Mouse (Mus musculus) MEL (cell line): ENCODE results near the gene Lrrc26. TPM values are rescaled to one million over a fixed set of nuclear protein-coding genes. Genes with fewer than 3 reads are reported as not detected.

Experiments
- DNase-seq: peaks from one replicate; pipeline ENCODE4 v3.0.0; 2011; ENCODE audit warnings: low read depth, low spot score
- H3K27ac ChIP-seq: 2 replicates; pipeline ENCODE4 v1.5.1; 2012; ENCODE audit warnings: low read depth, mild to moderate bottlenecking, control low read depth, low read length, moderate library complexity; ENCODE audit not compliant: control insufficient read depth
- H3K27me3 ChIP-seq, 2 experiments: fragments of 150-350 bp in 1 of 2; sonication (generic) in 1 of 2; 2 replicates each; pipeline ENCODE4 v1.6.1; 2012; ENCODE audit warnings: low read length in 2 of 2, mild to moderate bottlenecking in 2 of 2, improper control_type of control experiment in 1 of 2, moderate library complexity in 1 of 2; ENCODE audit not compliant: insufficient read depth in 2 of 2, control insufficient read depth in 1 of 2
- H3K36me3 ChIP-seq, 2 experiments: 2 replicates each; pipeline ENCODE4 v1.6.1; 2012 to 2014; ENCODE audit warnings: low read length in 2 of 2, improper control_type of control experiment in 1 of 2, inconsistent platforms in 1 of 2, mild to moderate bottlenecking in 1 of 2; ENCODE audit not compliant: insufficient read depth in 2 of 2, control insufficient read depth in 1 of 2
- H3K4me1 ChIP-seq, 2 experiments: fragments of 150-350 bp in 1 of 2; sonication (generic) in 1 of 2; 2 replicates each; pipeline ENCODE4 v1.6.1; 2012; ENCODE audit warnings: low read length in 2 of 2, improper control_type of control experiment in 1 of 2, mild to moderate bottlenecking in 1 of 2; ENCODE audit not compliant: insufficient read depth in 2 of 2, control insufficient read depth in 1 of 2
- H3K4me3 ChIP-seq, 2 experiments: fragments of 150-350 bp in 1 of 2; sonication (generic) in 1 of 2; 2 replicates each; pipeline ENCODE4 v1.5.1; 2012; ENCODE audit warnings: low read depth in 2 of 2, low read length in 2 of 2, mild to moderate bottlenecking in 2 of 2, moderate library complexity in 2 of 2, control low read depth in 1 of 2, improper control_type of control experiment in 1 of 2; ENCODE audit not compliant: control insufficient read depth in 1 of 2, insufficient read depth in 1 of 2
- H3K79me2 ChIP-seq: 2 replicates; pipeline ENCODE4 v1.6.1; 2012; ENCODE audit warnings: mild to moderate bottlenecking, low read length, moderate library complexity; ENCODE audit not compliant: control insufficient read depth, poor library complexity, insufficient read depth
- H3K9ac ChIP-seq: 2 replicates; pipeline ENCODE4 v1.6.1; 2012; ENCODE audit warnings: low read depth, mild to moderate bottlenecking, control low read depth, low read length, moderate library complexity; ENCODE audit not compliant: control insufficient read depth, poor library complexity, severe bottlenecking
- H3K9me3 ChIP-seq: fragments of 150-350 bp; sonication (generic); replicated peaks from 2 replicates; pipeline ENCODE4 v1.6.1; 2012; ENCODE audit warnings: mild to moderate bottlenecking, low read length, improper control_type of control experiment, moderate library complexity; ENCODE audit not compliant: insufficient read depth
- CHD2 ChIP-seq: IDR thresholded peaks from 2 replicates; pipeline ENCODE4 v1.6.1; 2011; ENCODE audit warnings: low read length, improper control_type of control experiment
- CTCF ChIP-seq, 3 experiments: IDR thresholded peaks in 2 of 3; conservative IDR thresholded peaks in 1 of 3; 2 replicates each; pipeline ENCODE4 v1.5.1; 2011 to 2012; ENCODE audit warnings: low read length in 3 of 3, low read depth in 2 of 3, mild to moderate bottlenecking in 2 of 3, improper control_type of control experiment in 1 of 3, inconsistent platforms in 1 of 3, mixed read lengths in 1 of 3, moderate library complexity in 1 of 3; ENCODE audit not compliant: control insufficient read depth in 1 of 3, insufficient read depth in 1 of 3, poor library complexity in 1 of 3, severe bottlenecking in 1 of 3
- ELF1 ChIP-seq: IDR thresholded peaks from 2 replicates; pipeline ENCODE4 v1.6.1; 2014; ENCODE audit warnings: low read depth, mild to moderate bottlenecking, inconsistent platforms, low read length, improper control_type of control experiment, moderate library complexity
- KAT2A ChIP-seq: conservative IDR thresholded peaks from 2 replicates; pipeline ENCODE4 v1.6.1; 2012; ENCODE audit warnings: low read depth, low read length, improper control_type of control experiment, inconsistent platforms
- MAFK ChIP-seq: IDR thresholded peaks from 2 replicates; pipeline ENCODE4 v1.6.1; 2011; ENCODE audit warnings: low read depth, mild to moderate bottlenecking, low read length, improper control_type of control experiment, borderline replicate concordance
- MAX ChIP-seq: IDR thresholded peaks from 2 replicates; pipeline ENCODE4 v1.6.1; 2011; ENCODE audit warnings: low read length, improper control_type of control experiment
- NRF1 ChIP-seq: IDR thresholded peaks from 2 replicates; pipeline ENCODE4 v1.6.1; 2014; ENCODE audit warnings: low read depth, mild to moderate bottlenecking, inconsistent platforms, low read length, improper control_type of control experiment, moderate library complexity; ENCODE audit not compliant: poor library complexity, insufficient read depth, severe bottlenecking
- POLR2AphosphoS2 ChIP-seq: IDR thresholded peaks from 2 replicates; pipeline ENCODE4 v1.6.1; 2011; ENCODE audit warnings: low read length, improper control_type of control experiment
- RAD21 ChIP-seq: IDR thresholded peaks from 2 replicates; pipeline ENCODE4 v1.6.1; 2011; ENCODE audit warnings: mild to moderate bottlenecking, low read depth, low read length, improper control_type of control experiment
- RCOR1 ChIP-seq: IDR thresholded peaks from 2 replicates; pipeline ENCODE4 v1.6.1; 2012; ENCODE audit warnings: low read depth, mild to moderate bottlenecking, inconsistent platforms, low read length, improper control_type of control experiment
- SMC3 ChIP-seq: IDR thresholded peaks from 2 replicates; pipeline ENCODE4 v1.6.1; 2011; ENCODE audit warnings: low read depth, low read length, improper control_type of control experiment
- TAL1 ChIP-seq: IDR thresholded peaks from 2 replicates; pipeline ENCODE4 v1.6.1; 2012; ENCODE audit warnings: mild to moderate bottlenecking, inconsistent platforms, low read length, moderate library complexity, mixed read lengths
- TBP ChIP-seq: IDR thresholded peaks from 2 replicates; pipeline ENCODE4 v1.8.0; 2011; ENCODE audit warnings: low read depth, low read length, improper control_type of control experiment
- USF1 ChIP-seq: IDR thresholded peaks from 2 replicates; pipeline ENCODE4 v1.6.1; 2014; ENCODE audit warnings: low read depth, mild to moderate bottlenecking, inconsistent platforms, low read length, improper control_type of control experiment, moderate library complexity
- ZC3H11A ChIP-seq: IDR thresholded peaks from 2 replicates; pipeline ENCODE4 v1.6.1; 2012; ENCODE audit warnings: low read depth, mild to moderate bottlenecking, inconsistent platforms, low read length, improper control_type of control experiment
- ZKSCAN1 ChIP-seq: IDR thresholded peaks from 2 replicates; pipeline ENCODE4 v1.6.1; 2012; ENCODE audit warnings: low read depth, mild to moderate bottlenecking, inconsistent platforms, low read length, improper control_type of control experiment, moderate library complexity
- ZNF384 ChIP-seq: IDR thresholded peaks from 2 replicates; pipeline ENCODE4 v1.6.1; 2012; ENCODE audit warnings: low read depth, mild to moderate bottlenecking, inconsistent platforms, low read length, improper control_type of control experiment
- polyA plus RNA-seq, 2 experiments: library from polyadenylated mRNA; stranded (reverse) in 1 of 2; unstranded in 1 of 2; fragments of >175 nt in 1 of 2; fragments of >200 nt in 1 of 2; gene quantifications; 2 replicates each; pipeline versions ENCODE4 v1.2.1 to v1.2.4; 2012; ENCODE audit warnings: low replicate concordance in 2 of 2, low read depth in 1 of 2; ENCODE audit not compliant: insufficient read length in 2 of 2, insufficient read depth in 1 of 2, missing spikeins in 1 of 2
- total RNA-seq: library from RNA; depleted of rRNA; stranded (reverse); fragments of 300-350 nt; gene quantifications from 2 replicates; pipeline ENCODE4 v1.2.3, GENCODE M21; 2012

The Lrrc26 gene
- total and polyA plus RNA-seq, 3 experiments = not detected

DNA sequence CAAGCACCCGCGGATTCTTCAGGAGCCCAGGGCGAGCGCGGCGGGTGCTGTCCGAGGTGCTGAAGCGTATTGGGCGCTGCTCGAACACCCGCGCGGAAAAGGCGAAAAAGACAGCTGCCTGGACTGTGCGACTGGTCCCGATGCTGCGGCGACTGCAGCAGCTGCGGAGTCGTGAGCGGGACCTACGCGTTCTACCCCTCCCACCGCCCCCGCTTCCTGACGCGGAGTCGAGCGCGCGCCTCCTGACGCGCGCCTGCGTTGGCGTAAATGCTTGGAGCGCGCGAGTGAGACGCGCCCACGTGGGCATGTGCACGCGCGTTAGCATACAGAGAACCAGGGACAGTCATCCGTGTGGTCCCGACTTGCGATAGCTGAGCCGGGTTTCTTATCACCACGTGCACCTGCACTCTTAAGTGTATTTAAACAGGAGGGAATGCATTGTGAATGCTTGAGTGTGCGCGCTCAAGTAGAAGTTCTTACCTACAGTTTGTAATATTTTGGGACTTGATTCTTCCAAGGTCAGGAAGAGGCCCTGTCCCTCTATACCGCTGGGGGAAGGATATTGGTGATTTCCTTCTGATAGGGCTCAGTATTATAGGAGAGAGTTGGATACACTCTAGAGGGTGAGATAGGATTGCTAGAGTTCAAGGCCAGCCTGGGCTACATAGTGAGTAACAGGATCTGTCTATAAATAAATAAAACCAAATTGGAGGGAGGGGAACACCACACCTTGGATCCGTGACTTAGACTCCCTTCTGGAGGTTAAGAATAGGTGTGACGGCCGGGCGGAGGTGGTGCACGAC lies 29.5 kb downstream of the Lrrc26 start, which contains the start of gene Grin1:
Grin1 (minus strand) TSS at position 217 of the 803 bp plus-strand sequence.
- H3K27me3 ChIP-seq = no peaks in the 10 kb centered on the region
- no peak within 1 kb of the TSS for H3K4me3 ChIP-seq
- TF ChIP-seq KAT2A (no peak), NRF1 (no peak), CHD2 (no peak), ZKSCAN1 (no peak), SMC3 (no peak), TBP (no peak), ZC3H11A (no peak), RAD21 (no peak), ELF1 (no peak), CTCF (IDR thresholded peaks at IDR 0.05 in 2 of 3, conservative IDR thresholded peaks at IDR 0.05 in 1 of 3; ENCODE audit: control insufficient read depth in 1 of 3, insufficient read depth in 1 of 3, low read depth in 2 of 3, low read length in 3 of 3, poor library complexity in 1 of 3, severe bottlenecking in 1 of 3) (no peak), TAL1 (no peak), RCOR1 (no peak), ZNF384 (no peak), POLR2AphosphoS2 (no peak), MAX (no peak), USF1 (no peak)

DNA sequence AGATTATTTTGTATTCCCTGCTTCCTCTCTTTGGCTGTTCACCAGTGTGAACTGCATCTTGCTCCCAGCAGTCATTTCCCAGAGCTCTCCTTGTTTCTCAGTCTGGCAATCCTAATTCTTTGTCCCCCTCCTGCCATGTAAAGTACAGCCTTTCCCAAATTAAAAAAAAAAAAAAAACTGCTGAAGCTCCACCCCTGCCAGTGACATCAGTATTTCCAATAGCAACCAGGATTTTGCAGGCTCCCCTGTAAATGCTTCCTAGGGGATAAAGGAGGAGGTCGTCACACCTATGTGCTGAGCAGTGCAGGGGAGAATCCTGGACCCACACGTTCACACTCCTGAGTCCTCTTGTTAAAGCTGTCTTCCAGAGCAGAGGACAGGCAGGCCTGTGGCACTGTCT lies 30.4 kb downstream of the Lrrc26 start:
- TF ChIP-seq KAT2A (no peak), MAFK (no peak), ZNF384 (peak; percentile 53; the same call in 1 of the 2 replicates)
- peaks cover 2 to 14% of the 10 kb centered on the region in 2 experiments; a peak in 3 of 4 replicates for H3K4me1 ChIP-seq
- H3K79me2 ChIP-seq = no peaks in the 10 kb centered on the region
- peaks cover 0 to 14% of the 10 kb centered on the region in 2 experiments; a peak in 2 of 4 replicates for H3K36me3 ChIP-seq
- no peaks in the 10 kb centered on the region for H3K27me3 ChIP-seq
- no peak overlapping the region for H3K27ac ChIP-seq
- no peak for DNase-seq
- H3K4me3 ChIP-seq = no peak overlapping the region
- no peaks in the 10 kb centered on the region for H3K9me3 ChIP-seq
- H3K9ac ChIP-seq = no peak overlapping the region

More for the DNA sequence above, 29.5 kb downstream of the Lrrc26 start, which contains the start of gene Grin1:
- Histone ChIP-seq H3K79me2 (no peaks in the 10 kb centered on the region), H3K9me3 (no peaks in the 10 kb centered on the region), H3K27ac (no peak within 1 kb of the TSS), H3K9ac (no peak within 1 kb of the TSS), H3K36me3 (peaks cover 0 to 12% of the 10 kb centered on the region in 2 experiments; a peak in 2 of 4 replicates), H3K4me1 (peaks cover 2 to 11% of the 10 kb centered on the region in 2 experiments; a peak in 3 of 4 replicates)
- no peak for DNase-seq
